Mouse (Mus musculus): ENCODE results near the gene Bpifb6. TPM values are rescaled to one million over a fixed set of nuclear protein-coding genes. Genes with fewer than 3 reads are reported as not detected.

Bpifb6 gene
- polyA plus RNA-seq, 1 experiment from 2014 or later: 0.12 TPM

Other genes starting within 250 kb of the Bpifb6 start
- gene Dnmt3c, start 203.7 kb upstream of the Bpifb6 start, polyA plus RNA-seq (2015; fragmentation: Nextera tagmentation; extraction: Ambion mirVana): 0.16 TPM in 1 of 2 replicates, not detected in the other
- 348 and 356 TPM in 2 replicates for gene Mapre1, start 159.1 kb upstream of the Bpifb6 start, polyA plus RNA-seq (2015; fragmentation: Nextera tagmentation; extraction: Ambion mirVana)
- gene Efcab8, start 120.5 kb upstream of the Bpifb6 start, polyA plus RNA-seq (2015; fragmentation: Nextera tagmentation; extraction: Ambion mirVana): not detected in 2 replicates
- gene Sun5, start 29.3 kb upstream of the Bpifb6 start, polyA plus RNA-seq (2015; fragmentation: Nextera tagmentation; extraction: Ambion mirVana): not detected in 2 replicates
- gene Bpifb2, start 25.3 kb upstream of the Bpifb6 start, polyA plus RNA-seq (2015; fragmentation: Nextera tagmentation; extraction: Ambion mirVana): 0.17 TPM in 1 of 2 replicates, not detected in the other
- gene Bpifb3, start 17.8 kb downstream of the Bpifb6 start, polyA plus RNA-seq (2015; fragmentation: Nextera tagmentation; extraction: Ambion mirVana): not detected in 2 replicates
- gene Bpifb4, start 37.8 kb downstream of the Bpifb6 start, polyA plus RNA-seq (2015; fragmentation: Nextera tagmentation; extraction: Ambion mirVana): not detected in 2 replicates
- not detected in 2 replicates for gene Bpifa6, start 74.6 kb downstream of the Bpifb6 start, polyA plus RNA-seq (2015; fragmentation: Nextera tagmentation; extraction: Ambion mirVana)
- gene Bpifa2, start 107.9 kb downstream of the Bpifb6 start, polyA plus RNA-seq (2015; fragmentation: Nextera tagmentation; extraction: Ambion mirVana): not detected in 2 replicates
- gene Bpifa3, start 229.9 kb downstream of the Bpifb6 start, polyA plus RNA-seq (2015; fragmentation: Nextera tagmentation; extraction: Ambion mirVana): not detected in 2 replicates
- 0.18 TPM in 1 of 2 replicates, not detected in the other for gene Bpifa1, start 242.5 kb downstream of the Bpifb6 start, polyA plus RNA-seq (2015; fragmentation: Nextera tagmentation; extraction: Ambion mirVana)